Mouse (Mus musculus) bone marrow macrophage, adult 2 months (primary cell): ENCODE data around the gene Birc7.

Experiments
- CTCF ChIP-seq: IDR thresholded peaks from 2 replicates; pipeline ENCODE4 v1.5.1; 2012; ENCODE audit warnings: low read depth, mild to moderate bottlenecking, low read length, moderate library complexity
- POLR2A ChIP-seq: IDR thresholded peaks from 2 replicates; pipeline ENCODE4 v1.6.1; 2012; ENCODE audit warnings: mild to moderate bottlenecking, low read depth, low read length, borderline replicate concordance

GRCm38 (mm10) chr2:180932418-180932817, 3.6 kb downstream of the Birc7 start:
- no peak for TF ChIP-seq CTCF
- TF ChIP-seq POLR2A = no peak
